Mouse (Mus musculus) MEL (cell line): ENCODE results near the gene Als2. TPM values are rescaled to one million over a fixed set of nuclear protein-coding genes. Genes with fewer than 3 reads are reported as not detected.

Source experiments
- DNase-seq: peaks from one replicate; pipeline ENCODE4 v3.0.0; 2011; ENCODE audit warnings: low read depth, low spot score
- H3K27ac ChIP-seq: 2 replicates; pipeline ENCODE4 v1.5.1; 2012; ENCODE audit warnings: low read depth, mild to moderate bottlenecking, control low read depth, low read length, moderate library complexity; ENCODE audit not compliant: control insufficient read depth
- H3K27me3 ChIP-seq, 2 experiments: fragments of 150-350 bp in 1 of 2; sonication (generic) in 1 of 2; 2 replicates each; pipeline ENCODE4 v1.6.1; 2012; ENCODE audit warnings: low read length in 2 of 2, mild to moderate bottlenecking in 2 of 2, improper control_type of control experiment in 1 of 2, moderate library complexity in 1 of 2; ENCODE audit not compliant: insufficient read depth in 2 of 2, control insufficient read depth in 1 of 2
- H3K36me3 ChIP-seq, 2 experiments: 2 replicates each; pipeline ENCODE4 v1.6.1; 2012 to 2014; ENCODE audit warnings: low read length in 2 of 2, improper control_type of control experiment in 1 of 2, inconsistent platforms in 1 of 2, mild to moderate bottlenecking in 1 of 2; ENCODE audit not compliant: insufficient read depth in 2 of 2, control insufficient read depth in 1 of 2
- H3K4me1 ChIP-seq, 2 experiments: fragments of 150-350 bp in 1 of 2; sonication (generic) in 1 of 2; 2 replicates each; pipeline ENCODE4 v1.6.1; 2012; ENCODE audit warnings: low read length in 2 of 2, improper control_type of control experiment in 1 of 2, mild to moderate bottlenecking in 1 of 2; ENCODE audit not compliant: insufficient read depth in 2 of 2, control insufficient read depth in 1 of 2
- H3K4me3 ChIP-seq, 2 experiments: fragments of 150-350 bp in 1 of 2; sonication (generic) in 1 of 2; 2 replicates each; pipeline ENCODE4 v1.5.1; 2012; ENCODE audit warnings: low read depth in 2 of 2, low read length in 2 of 2, mild to moderate bottlenecking in 2 of 2, moderate library complexity in 2 of 2, control low read depth in 1 of 2, improper control_type of control experiment in 1 of 2; ENCODE audit not compliant: control insufficient read depth in 1 of 2, insufficient read depth in 1 of 2
- H3K79me2 ChIP-seq: 2 replicates; pipeline ENCODE4 v1.6.1; 2012; ENCODE audit warnings: mild to moderate bottlenecking, low read length, moderate library complexity; ENCODE audit not compliant: control insufficient read depth, poor library complexity, insufficient read depth
- H3K9ac ChIP-seq: 2 replicates; pipeline ENCODE4 v1.6.1; 2012; ENCODE audit warnings: low read depth, mild to moderate bottlenecking, control low read depth, low read length, moderate library complexity; ENCODE audit not compliant: control insufficient read depth, poor library complexity, severe bottlenecking
- H3K9me3 ChIP-seq: fragments of 150-350 bp; sonication (generic); replicated peaks from 2 replicates; pipeline ENCODE4 v1.6.1; 2012; ENCODE audit warnings: mild to moderate bottlenecking, low read length, improper control_type of control experiment, moderate library complexity; ENCODE audit not compliant: insufficient read depth
- CHD1 ChIP-seq: IDR thresholded peaks from 2 replicates; pipeline ENCODE4 v1.6.1; 2012; ENCODE audit warnings: low read depth, mild to moderate bottlenecking, inconsistent platforms, low read length, improper control_type of control experiment
- E2F4 ChIP-seq: IDR thresholded peaks from 2 replicates; pipeline ENCODE4 v1.6.1; 2011; ENCODE audit warnings: low read depth, low read length, improper control_type of control experiment, borderline replicate concordance
- GABPA ChIP-seq: IDR thresholded peaks from 2 replicates; pipeline ENCODE4 v1.6.1; 2012; ENCODE audit warnings: low read depth, mild to moderate bottlenecking, inconsistent platforms, low read length, improper control_type of control experiment, moderate library complexity
- HCFC1 ChIP-seq: IDR thresholded peaks from 2 replicates; pipeline ENCODE4 v1.6.1; 2012; ENCODE audit warnings: low read depth, mild to moderate bottlenecking, inconsistent platforms, low read length, improper control_type of control experiment, moderate library complexity
- KAT2A ChIP-seq: conservative IDR thresholded peaks from 2 replicates; pipeline ENCODE4 v1.6.1; 2012; ENCODE audit warnings: low read depth, low read length, improper control_type of control experiment, inconsistent platforms
- MAFK ChIP-seq: IDR thresholded peaks from 2 replicates; pipeline ENCODE4 v1.6.1; 2011; ENCODE audit warnings: low read depth, mild to moderate bottlenecking, low read length, improper control_type of control experiment, borderline replicate concordance
- MAX ChIP-seq: IDR thresholded peaks from 2 replicates; pipeline ENCODE4 v1.6.1; 2011; ENCODE audit warnings: low read length, improper control_type of control experiment
- MEF2A ChIP-seq: IDR thresholded peaks from 2 replicates; pipeline ENCODE4 v1.6.1; 2014; ENCODE audit warnings: low read depth, mild to moderate bottlenecking, inconsistent platforms, low read length, improper control_type of control experiment; ENCODE audit not compliant: poor library complexity, insufficient replicate concordance, severe bottlenecking; ENCODE audit errors: extremely low read depth
- MXI1 ChIP-seq: IDR thresholded peaks from 2 replicates; pipeline ENCODE4 v1.6.1; 2011; ENCODE audit warnings: mild to moderate bottlenecking, low read depth, low read length, improper control_type of control experiment
- MYB ChIP-seq: IDR thresholded peaks from 2 replicates; pipeline ENCODE4 v1.6.1; 2011; ENCODE audit warnings: mild to moderate bottlenecking, low read depth, low read length, improper control_type of control experiment
- MYC ChIP-seq: IDR thresholded peaks from 2 replicates; pipeline ENCODE4 v1.6.1; 2011; ENCODE audit warnings: low read depth, mild to moderate bottlenecking, low read length, improper control_type of control experiment, moderate library complexity
- NELFE ChIP-seq: IDR thresholded peaks from 2 replicates; pipeline ENCODE4 v1.6.1; 2011; ENCODE audit warnings: low read depth, low read length, improper control_type of control experiment
- NRF1 ChIP-seq: IDR thresholded peaks from 2 replicates; pipeline ENCODE4 v1.6.1; 2014; ENCODE audit warnings: low read depth, mild to moderate bottlenecking, inconsistent platforms, low read length, improper control_type of control experiment, moderate library complexity; ENCODE audit not compliant: poor library complexity, insufficient read depth, severe bottlenecking
- POLR2AphosphoS2 ChIP-seq: IDR thresholded peaks from 2 replicates; pipeline ENCODE4 v1.6.1; 2011; ENCODE audit warnings: low read length, improper control_type of control experiment
- RAD21 ChIP-seq: IDR thresholded peaks from 2 replicates; pipeline ENCODE4 v1.6.1; 2011; ENCODE audit warnings: mild to moderate bottlenecking, low read depth, low read length, improper control_type of control experiment
- TBP ChIP-seq: IDR thresholded peaks from 2 replicates; pipeline ENCODE4 v1.8.0; 2011; ENCODE audit warnings: low read depth, low read length, improper control_type of control experiment
- ZC3H11A ChIP-seq: IDR thresholded peaks from 2 replicates; pipeline ENCODE4 v1.6.1; 2012; ENCODE audit warnings: low read depth, mild to moderate bottlenecking, inconsistent platforms, low read length, improper control_type of control experiment
- ZNF384 ChIP-seq: IDR thresholded peaks from 2 replicates; pipeline ENCODE4 v1.6.1; 2012; ENCODE audit warnings: low read depth, mild to moderate bottlenecking, inconsistent platforms, low read length, improper control_type of control experiment
- polyA plus RNA-seq, 2 experiments: library from polyadenylated mRNA; stranded (reverse) in 1 of 2; unstranded in 1 of 2; fragments of >175 nt in 1 of 2; fragments of >200 nt in 1 of 2; gene quantifications; 2 replicates each; pipeline versions ENCODE4 v1.2.1 to v1.2.4; 2012; ENCODE audit warnings: low replicate concordance in 2 of 2, low read depth in 1 of 2; ENCODE audit not compliant: insufficient read length in 2 of 2, insufficient read depth in 1 of 2, missing spikeins in 1 of 2
- total RNA-seq: library from RNA; depleted of rRNA; stranded (reverse); fragments of 300-350 nt; gene quantifications from 2 replicates; pipeline ENCODE4 v1.2.3, GENCODE M21; 2012

The Als2 gene
- total and polyA plus RNA-seq, 3 experiments = 7.4 to 8.5 TPM; not detected in 1

DNA sequence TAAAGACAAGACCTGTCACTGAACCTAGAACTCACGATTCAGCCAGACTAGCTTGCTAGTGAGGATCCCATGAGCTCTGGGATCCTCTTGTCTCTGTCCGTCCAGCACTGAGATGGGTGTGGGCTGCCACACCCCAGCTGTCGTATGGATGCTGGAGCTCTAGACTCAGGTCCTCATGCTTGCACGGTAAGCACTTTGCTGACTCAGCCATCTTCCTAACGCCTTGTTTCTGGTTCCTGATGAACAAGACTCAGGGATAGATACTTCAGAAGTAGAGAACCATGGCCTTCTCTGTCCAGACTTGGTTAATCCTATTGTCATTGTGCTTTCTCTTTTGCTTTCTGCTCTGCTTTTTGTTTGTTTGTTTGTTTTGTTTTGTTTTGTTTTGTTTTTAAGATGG lies 48.8 kb upstream of the Als2 start:
- H3K4me1 ChIP-seq = 0 out of 4 replicates have a peak, but pooled peaks cover 0 to 3% of the 10 kb centered on the region in 2 experiments

GRCm38 (mm10) chr1:59272189-59272588 lies 35.2 kb upstream of the Als2 start:
- Histone ChIP-seq H3K4me3 (no peak overlapping the region), H3K9me3 (no peaks in the 10 kb centered on the region), H3K27me3 (peaks cover 2 to 11% of the 10 kb centered on the region in 2 experiments; a peak in 2 of 4 replicates), H3K27ac (no peak overlapping the region)
- DNase-seq = no peak
- no peak for TF ChIP-seq ZNF384
- TF ChIP-seq MYB = no peak
- no peak for TF ChIP-seq ZC3H11A
- TF ChIP-seq GABPA = no peak
- no peak for TF ChIP-seq CHD1
- TF ChIP-seq MAFK = no peak
- TF ChIP-seq HCFC1 = no peak
- no peak for TF ChIP-seq E2F4
- TF ChIP-seq MYC = no peak
- TF ChIP-seq MEF2A = no peak
- TF ChIP-seq POLR2AphosphoS2 = no peak
- TF ChIP-seq MAX = no peak
- TF ChIP-seq, all 39 proteins: peak for 0
- Histone ChIP-seq H3K9ac (no peak overlapping the region), H3K79me2 (no peaks in the 10 kb centered on the region), H3K36me3 (peaks cover 0 to 8% of the 10 kb centered on the region in 2 experiments; a peak in 2 of 4 replicates), H3K4me1 (peaks cover 0 to 8% of the 10 kb centered on the region in 2 experiments; a peak in 2 of 4 replicates)

More for the DNA sequence above, 48.8 kb upstream of the Als2 start:
- TF ChIP-seq MAFK = peak; percentile 56; the same call in 1 of the 2 replicates
- TF ChIP-seq RAD21 = no peak
- no peaks in the 10 kb centered on the region for H3K9me3 ChIP-seq
- no peak overlapping the region for H3K27ac ChIP-seq
- no peak overlapping the region for H3K4me3 ChIP-seq
- no peak overlapping the region for H3K9ac ChIP-seq
- no peaks in the 10 kb centered on the region for H3K79me2 ChIP-seq
- H3K36me3 ChIP-seq = no peaks in the 10 kb centered on the region
- H3K27me3 ChIP-seq = peaks cover 10 to 25% of the 10 kb centered on the region in 2 experiments
- DNase-seq = peak; percentile 20

- Histone ChIP-seq H3K27ac (no peak overlapping the region), H3K9me3 (no peaks in the 10 kb centered on the region), H3K9ac (no peak overlapping the region), H3K36me3 (peaks cover 0 to 11% of the 10 kb centered on the region in 2 experiments; a peak in 2 of 4 replicates), H3K27me3 (peaks cover under 1 to 11% of the 10 kb centered on the region in 2 experiments; a peak in 3 of 4 replicates), H3K4me1 (peaks cover 0 to 8% of the 10 kb centered on the region in 2 experiments; a peak in 2 of 4 replicates), H3K79me2 (no peaks in the 10 kb centered on the region), H3K4me3 (no peak overlapping the region)
- no peak for DNase-seq
- TF ChIP-seq MYB (no peak), KAT2A (no peak), NELFE (no peak), NRF1 (no peak), TBP (no peak), MXI1 (no peak)
These were observed 33.1 kb upstream of the Als2 start for GRCm38 (mm10) chr1:59269951-59270689.
